Mouse (Mus musculus) bone marrow macrophage, adult 2 months (primary cell): ENCODE measurements around the gene Clic1.

Experiments used
- CTCF ChIP-seq: IDR thresholded peaks from 2 replicates; pipeline ENCODE4 v1.5.1; 2012; ENCODE audit warnings: low read depth, mild to moderate bottlenecking, low read length, moderate library complexity
- POLR2A ChIP-seq: IDR thresholded peaks from 2 replicates; pipeline ENCODE4 v1.6.1; 2012; ENCODE audit warnings: mild to moderate bottlenecking, low read depth, low read length, borderline replicate concordance

DNA sequence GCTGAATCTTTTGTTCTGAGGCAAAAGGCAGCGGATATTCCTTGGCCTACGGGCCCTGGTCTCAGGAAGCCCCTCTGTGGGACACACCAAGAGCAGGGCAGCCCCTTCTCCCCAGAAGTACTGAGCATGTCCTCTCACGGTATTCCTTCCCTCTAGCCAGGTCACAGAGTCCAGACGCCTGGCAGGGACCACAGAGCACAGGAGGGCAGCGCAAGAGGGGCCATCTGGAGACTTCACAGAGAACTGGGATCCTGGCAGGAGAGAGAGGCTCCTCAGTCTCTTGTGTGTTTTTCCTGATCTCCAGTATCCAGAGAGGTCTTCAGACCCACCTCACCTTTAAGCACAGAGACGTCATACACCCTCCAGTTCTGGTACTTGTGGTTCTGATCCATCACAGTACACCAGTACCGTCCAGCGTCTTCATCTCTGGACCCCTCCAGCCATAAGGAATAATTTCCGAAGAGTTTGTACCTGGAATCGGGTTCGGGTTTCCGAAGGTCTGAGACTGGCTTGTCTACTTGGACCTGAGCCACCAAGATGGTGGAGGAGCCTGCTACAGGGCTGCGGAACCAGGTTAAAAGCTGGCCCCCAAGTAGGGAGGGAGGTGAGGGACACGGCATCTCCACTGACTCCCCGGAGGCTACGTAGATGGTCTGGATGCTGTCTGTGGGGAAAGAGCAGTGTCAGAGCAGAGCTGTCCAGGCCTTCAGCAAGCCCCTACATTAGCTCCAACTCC lies 33.2 kb downstream of the Clic1 start:
- TF ChIP-seq CTCF: no peak
- TF ChIP-seq POLR2A: no peak
